Mouse (Mus musculus) small intestine, adult 2 months (tissue): ENCODE measurements at regions not wholly inside any gene's neighbourhood (a gene's known extent, or its start where the extent isn't known, plus 50 kb on each side); places are given as distances from the start of the nearest gene placed in this dataset.

Experiments
- CTCF ChIP-seq: fragments of 200-500 bp; IDR thresholded peaks from 2 replicates; pipeline ENCODE4 v1.5.1; 2012; ENCODE audit warnings: low read depth, mild to moderate bottlenecking, control low read depth, inconsistent platforms, low read length, moderate library complexity, mixed read lengths; ENCODE audit not compliant: insufficient replicate concordance, insufficient read length; ENCODE audit errors: extremely low read depth
- POLR2A ChIP-seq: fragments of 200-500 bp; IDR thresholded peaks from 2 replicates; pipeline ENCODE4 v1.6.1; 2012; ENCODE audit warnings: low read depth, mild to moderate bottlenecking, control low read depth, inconsistent platforms, low read length, moderate library complexity

DNA sequence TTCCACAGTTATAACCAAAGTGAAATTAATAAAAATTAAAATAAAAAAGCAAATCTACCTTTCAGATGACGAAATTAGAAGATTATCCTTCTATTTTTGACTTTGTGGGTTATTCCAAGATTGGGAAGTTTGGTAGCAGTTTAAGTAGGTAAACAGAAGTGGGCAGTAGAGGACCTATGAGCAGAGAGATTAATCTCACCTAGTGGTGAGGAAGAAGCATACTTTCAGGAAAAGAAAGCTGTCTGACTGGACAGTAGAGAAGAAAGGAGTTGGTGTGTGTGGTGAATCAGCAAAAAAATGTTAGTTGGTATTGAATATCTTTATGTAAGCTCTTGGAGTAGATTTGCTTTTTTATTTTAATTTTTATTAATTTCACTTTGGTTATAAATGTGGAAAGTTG is 194.4 kb upstream of the Kit start:
- TF ChIP-seq CTCF (no peak), POLR2A (no peak)
